Mouse (Mus musculus): ENCODE results near the gene Iqcf6. TPM values are rescaled to one million over a fixed set of nuclear protein-coding genes. Genes with fewer than 3 reads are reported as not detected.

Iqcf6 gene
- total and polyA plus RNA-seq, 3 experiments = not detected

DNA sequence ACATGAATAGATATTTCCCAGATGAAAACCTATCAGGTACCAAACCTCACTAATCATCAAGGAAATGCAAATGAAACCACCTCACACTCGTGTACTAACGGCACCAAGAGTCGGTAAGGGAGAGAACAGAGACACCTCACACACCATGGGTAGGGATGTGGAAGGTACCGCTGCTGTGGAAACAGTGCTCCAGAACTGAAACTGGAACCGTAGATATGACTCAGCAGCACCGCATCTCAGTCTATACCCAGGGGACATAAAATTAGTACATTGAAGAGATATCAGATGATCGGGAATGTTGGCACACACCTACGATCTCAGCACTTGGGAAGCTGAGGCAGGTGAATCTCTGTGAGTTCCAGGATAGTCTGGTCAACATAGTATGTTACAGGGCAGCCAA, 11.8 kb downstream of the Iqcf6 start:
- no peaks in the 10 kb centered on the region for H3K79me2 ChIP-seq (ENCODE audit: control insufficient read depth, insufficient read depth, low read length, poor library complexity)
- H3K4me3 ChIP-seq (ENCODE audit: control insufficient read depth in 1 of 2, insufficient read depth in 1 of 2, low read depth in 2 of 2, low read length in 2 of 2) = no peak overlapping the region
- H3K4me1 ChIP-seq (ENCODE audit: control insufficient read depth in 1 of 2, insufficient read depth in 2 of 2, low read length in 2 of 2) = no peaks in the 10 kb centered on the region
- TF ChIP-seq ZNF384 (IDR thresholded peaks at IDR 0.05; ENCODE audit: low read depth, low read length) (no peak), RCOR1 (IDR thresholded peaks at IDR 0.05; ENCODE audit: low read depth, low read length) (no peak), GATA1 (IDR thresholded peaks at IDR 0.05; ENCODE audit: low read depth, low read length) (no peak), CHD2 (IDR thresholded peaks at IDR 0.05; ENCODE audit: low read length) (no peak), ETS1 (IDR thresholded peaks at IDR 0.05; ENCODE audit: low read depth, low read length) (no peak), UBTF (IDR thresholded peaks at IDR 0.05; ENCODE audit: borderline replicate concordance, insufficient read depth, low read depth, low read length) (no peak), POLR2AphosphoS5 (IDR thresholded peaks at IDR 0.05; ENCODE audit: borderline replicate concordance, low read depth, low read length) (no peak), RAD21 (IDR thresholded peaks at IDR 0.05; ENCODE audit: low read depth, low read length) (no peak), MYC (IDR thresholded peaks at IDR 0.05; ENCODE audit: low read depth, low read length) (no peak), SIN3A (IDR thresholded peaks at IDR 0.05; ENCODE audit: low read length) (no peak), CTCF (IDR thresholded peaks at IDR 0.05 in 2 of 3, conservative IDR thresholded peaks at IDR 0.05 in 1 of 3; ENCODE audit: control insufficient read depth in 1 of 3, insufficient read depth in 1 of 3, low read depth in 2 of 3, low read length in 3 of 3, poor library complexity in 1 of 3, severe bottlenecking in 1 of 3) (no peak), HCFC1 (IDR thresholded peaks at IDR 0.05; ENCODE audit: low read depth, low read length) (no peak), ELF1 (IDR thresholded peaks at IDR 0.05; ENCODE audit: low read depth, low read length) (no peak), SMC3 (IDR thresholded peaks at IDR 0.05; ENCODE audit: low read depth, low read length) (no peak), MAX (IDR thresholded peaks at IDR 0.05; ENCODE audit: low read length) (no peak), MXI1 (IDR thresholded peaks at IDR 0.05; ENCODE audit: low read depth, low read length) (no peak)
- peaks cover 6 to 10% of the 10 kb centered on the region in 2 experiments; a peak in 3 of 4 replicates for H3K27me3 ChIP-seq (ENCODE audit: control insufficient read depth in 1 of 2, insufficient read depth in 2 of 2, low read length in 2 of 2)
- no peak overlapping the region for H3K9ac ChIP-seq (ENCODE audit: control insufficient read depth, low read depth, low read length, poor library complexity, severe bottlenecking)
- no peak for DNase-seq (ENCODE audit: low read depth, low spot score)
- H3K9me3 ChIP-seq (replicated peaks; ENCODE audit: insufficient read depth, low read length) = no peaks in the 10 kb centered on the region
- H3K27ac ChIP-seq (ENCODE audit: control insufficient read depth, low read depth, low read length) = no peak overlapping the region
- H3K36me3 ChIP-seq (ENCODE audit: control insufficient read depth in 1 of 2, insufficient read depth in 2 of 2, low read length in 2 of 2) = no peaks in the 10 kb centered on the region

DNA sequence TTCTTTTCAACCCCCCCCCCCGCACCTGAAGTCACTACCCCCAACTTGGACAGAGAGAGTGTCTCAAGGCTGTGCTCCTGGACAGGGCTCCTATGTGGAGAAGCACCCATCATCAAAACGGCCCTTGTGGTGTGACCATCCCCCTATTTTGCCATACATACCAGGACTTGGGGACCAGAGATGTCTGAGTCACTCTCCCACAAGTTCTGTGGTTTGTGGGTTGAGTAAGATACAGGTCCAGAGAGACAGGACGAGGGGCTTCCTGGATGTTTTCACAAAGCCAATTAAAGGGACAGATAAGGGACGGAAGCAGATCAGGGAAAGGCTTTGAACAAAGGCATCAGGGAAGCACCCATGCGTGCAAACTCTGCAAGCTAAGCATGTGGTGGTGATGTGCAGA, 15.0 kb downstream of the Iqcf6 start:
- Histone ChIP-seq H3K27ac (ENCODE audit: control insufficient read depth, low read depth, low read length) (no peak overlapping the region), H3K36me3 (ENCODE audit: control insufficient read depth in 1 of 2, insufficient read depth in 2 of 2, low read length in 2 of 2) (no peaks in the 10 kb centered on the region), H3K4me3 (ENCODE audit: control insufficient read depth in 1 of 2, insufficient read depth in 1 of 2, low read depth in 2 of 2, low read length in 2 of 2) (no peak overlapping the region), H3K9ac (ENCODE audit: control insufficient read depth, low read depth, low read length, poor library complexity, severe bottlenecking) (no peak overlapping the region), H3K27me3 (ENCODE audit: control insufficient read depth in 1 of 2, insufficient read depth in 2 of 2, low read length in 2 of 2) (peaks cover 5 to 6% of the 10 kb centered on the region in 2 experiments; a peak in 3 of 4 replicates), H3K4me1 (ENCODE audit: control insufficient read depth in 1 of 2, insufficient read depth in 2 of 2, low read length in 2 of 2) (no peaks in the 10 kb centered on the region), H3K9me3 (replicated peaks; ENCODE audit: insufficient read depth, low read length) (no peaks in the 10 kb centered on the region), H3K79me2 (ENCODE audit: control insufficient read depth, insufficient read depth, low read length, poor library complexity) (no peaks in the 10 kb centered on the region)
- TF ChIP-seq HCFC1 (IDR thresholded peaks at IDR 0.05; ENCODE audit: low read depth, low read length) (no peak), TBP (IDR thresholded peaks at IDR 0.05; ENCODE audit: low read depth, low read length) (no peak), POLR2AphosphoS2 (IDR thresholded peaks at IDR 0.05; ENCODE audit: low read length) (no peak)
- no peak for DNase-seq (ENCODE audit: low read depth, low spot score)

Data from MEL (cell line).